Comparison of ENCODE assay signal across 32 mouse cellular contexts in the genomic region with DNA sequence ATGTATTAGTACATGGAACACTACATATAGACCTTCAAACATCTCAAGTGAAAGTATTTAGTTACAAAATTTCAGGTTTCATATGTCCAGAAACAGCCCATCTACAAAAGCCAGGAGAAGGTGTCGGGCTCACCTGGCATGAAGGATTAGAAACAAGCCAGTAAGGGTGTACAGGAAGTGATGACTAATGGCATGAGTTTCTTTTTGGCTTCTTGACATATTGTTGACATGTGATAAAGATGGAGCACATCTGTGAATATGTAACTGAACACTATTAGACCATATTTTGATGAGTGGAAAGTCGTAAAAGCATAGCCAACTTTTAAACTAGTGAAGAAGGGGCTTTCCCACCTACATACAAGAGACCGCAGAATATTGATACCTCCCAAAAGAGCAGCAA.
"Had no signal": no experiment of that assay in that cellular context is flagged by ENCODE, and none has a peak within 500 bp of the region (broad histone marks: within the 10 kb centered on the region; RNA-seq: fewer than 3 reads in every experiment).

No protein-coding gene starts in this region.

- H3K27ac ChIP-seq: limb, embryonic 10.5 days; limb, embryonic 12.5 days; limb, embryonic 13.5 days; limb, embryonic 15.5 days; liver, embryonic 12.5 days; liver, embryonic 13.5 days; liver, embryonic 14.5 days; liver, embryonic 15.5 days; lung, embryonic 15.5 days; macrophage; midbrain, embryonic 10.5 days; midbrain, embryonic 12.5 days; midbrain, embryonic 13.5 days; midbrain, embryonic 15.5 days; neural tube, embryonic 12.5 days had no signal

- H3K4me3 ChIP-seq: limb, embryonic 10.5 days; limb, embryonic 12.5 days; limb, embryonic 13.5 days; limb, embryonic 15.5 days; liver, embryonic 12.5 days; liver, embryonic 13.5 days; liver, embryonic 15.5 days; lung, embryonic 15.5 days; megakaryocyte, embryonic 14.5 days; midbrain, embryonic 10.5 days; midbrain, embryonic 12.5 days; midbrain, embryonic 13.5 days; midbrain, embryonic 15.5 days; myocyte; neural tube, embryonic 12.5 days had no signal

- H3K27me3 ChIP-seq: limb, embryonic 12.5 days; limb, embryonic 13.5 days; limb, embryonic 15.5 days; liver, embryonic 12.5 days; liver, embryonic 13.5 days; liver, embryonic 15.5 days; lung, embryonic 15.5 days; megakaryocyte, embryonic 14.5 days; midbrain, embryonic 12.5 days; midbrain, embryonic 13.5 days; midbrain, embryonic 15.5 days; neural tube, embryonic 12.5 days had no signal

- H3K4me2 ChIP-seq: limb, embryonic 12.5 days; limb, embryonic 13.5 days; limb, embryonic 15.5 days; liver, embryonic 11.5 days; liver, embryonic 12.5 days; liver, embryonic 13.5 days; liver, embryonic 15.5 days; lung, embryonic 14.5 days; lung, embryonic 15.5 days; midbrain, embryonic 11.5 days; midbrain, embryonic 12.5 days; midbrain, embryonic 13.5 days; midbrain, embryonic 15.5 days; neural tube, embryonic 12.5 days had no signal

- H3K36me3 ChIP-seq: limb, embryonic 10.5 days; limb, embryonic 12.5 days; limb, embryonic 13.5 days; limb, embryonic 15.5 days; liver, embryonic 12.5 days; liver, embryonic 13.5 days; liver, embryonic 15.5 days; lung, embryonic 15.5 days; midbrain, embryonic 10.5 days; midbrain, embryonic 12.5 days; midbrain, embryonic 13.5 days; midbrain, embryonic 15.5 days; neural tube, embryonic 12.5 days had no signal

- H3K9ac ChIP-seq: limb, embryonic 12.5 days; limb, embryonic 13.5 days; limb, embryonic 15.5 days; liver, embryonic 12.5 days; liver, embryonic 13.5 days; liver, embryonic 14.5 days; liver, embryonic 15.5 days; liver, postnatal 0 days; lung, embryonic 14.5 days; lung, embryonic 15.5 days; midbrain, embryonic 12.5 days; midbrain, embryonic 13.5 days; midbrain, embryonic 15.5 days; neural tube, embryonic 12.5 days had no signal

- ATAC-seq: liver, embryonic 12.5 days; liver, postnatal 0 days; lung, postnatal 0 days; midbrain, embryonic 13.5 days; midbrain, embryonic 15.5 days; midbrain, embryonic 16.5 days had no signal

- DNase-seq: left cerebral cortex, postnatal 4 days; liver; liver, embryonic 13.5 days; liver, postnatal 0 days; lung, adult 18-20 months; lung, adult 2 months; lung, embryonic 14.5 days; lung, postnatal 10 days; lung, postnatal 14 days; lung, postnatal 36 days; lung, postnatal 4 days; midbrain, embryonic 14.5 days had no signal

- H3K4me1 ChIP-seq: limb, embryonic 10.5 days; limb, embryonic 12.5 days; limb, embryonic 13.5 days; limb, embryonic 15.5 days; liver, embryonic 12.5 days; liver, embryonic 13.5 days; liver, embryonic 15.5 days; lung, embryonic 15.5 days; megakaryocyte, embryonic 14.5 days; midbrain, embryonic 10.5 days; midbrain, embryonic 12.5 days; midbrain, embryonic 13.5 days; midbrain, embryonic 15.5 days; neural tube, embryonic 12.5 days had no signal

- H3K9me3 ChIP-seq: limb, embryonic 10.5 days; limb, embryonic 12.5 days; limb, embryonic 13.5 days; limb, embryonic 15.5 days; liver, embryonic 12.5 days; liver, embryonic 13.5 days; liver, embryonic 15.5 days; lung, embryonic 15.5 days; midbrain, embryonic 10.5 days; midbrain, embryonic 12.5 days; midbrain, embryonic 13.5 days; midbrain, embryonic 15.5 days; neural tube, embryonic 12.5 days had no signal
